Mouse (Mus musculus) midbrain, embryonic 14.5 days (tissue): ENCODE results near the gene Irx5. TPM values are rescaled to one million over a fixed set of nuclear protein-coding genes. Genes with fewer than 3 reads are reported as not detected.

Source experiments
- ATAC-seq: fragments of 200-750 bp; cut with Nextera tagmentation; 2 replicates; pipeline ENCODE4 v1.8.0; 2017; ENCODE audit warnings: moderate number of reproducible peaks, moderate library complexity; ENCODE audit not compliant: low FRiP score, low TSS enrichment
- DNase-seq: peaks from one replicate; pipeline ENCODE4 v3.0.0-alpha.2; 2015
- H3K27ac ChIP-seq: fragments of 300-500 bp; sonication (generic); replicated peaks from 2 replicates; pipeline ENCODE4 v1.5.1; 2014; ENCODE audit warnings: mild to moderate bottlenecking, low read depth, low read length, moderate library complexity
- H3K27me3 ChIP-seq: fragments of 300-500 bp; sonication (generic); 2 replicates; pipeline ENCODE4 v1.6.1; 2014; ENCODE audit warnings: low read length, control low read depth, mixed read lengths; ENCODE audit not compliant: control insufficient read depth, insufficient read depth
- H3K36me3 ChIP-seq: fragments of 300-500 bp; sonication (generic); 2 replicates; pipeline ENCODE4 v1.6.1; 2014; ENCODE audit warnings: low read length, control low read depth; ENCODE audit not compliant: control insufficient read depth, insufficient read depth
- H3K4me1 ChIP-seq: fragments of 300-500 bp; sonication (generic); 2 replicates; pipeline ENCODE4 v1.6.1; 2014; ENCODE audit warnings: mild to moderate bottlenecking, antibody characterized with exemption, low read length, control low read depth; ENCODE audit not compliant: control insufficient read depth, insufficient read depth
- H3K4me2 ChIP-seq: fragments of 300-500 bp; sonication (generic); 2 replicates; pipeline ENCODE4 v1.6.1; 2014; ENCODE audit warnings: mild to moderate bottlenecking, low read length, moderate library complexity
- H3K4me3 ChIP-seq: fragments of 300-500 bp; sonication (generic); replicated peaks from 2 replicates; pipeline ENCODE4 v1.5.1; 2014; ENCODE audit warnings: low read depth, low read length
- H3K9ac ChIP-seq: fragments of 300-500 bp; sonication (generic); replicated peaks from 2 replicates; pipeline ENCODE4 v1.6.1; 2014; ENCODE audit warnings: mild to moderate bottlenecking, low read length, moderate library complexity
- H3K9me3 ChIP-seq: fragments of 300-500 bp; sonication (generic); 2 replicates; pipeline ENCODE4 v1.6.1; 2016; ENCODE audit warnings: low read length, control low read depth, mixed read lengths; ENCODE audit not compliant: control insufficient read depth
- WGBS: fragments of 180-500 bp; shearing (Covaris S2); extraction: QIAGEN DNeasy Blood & Tissue Kit; methylation state at CpG from one replicate; pipeline ENCODE4 v1.1.7; 2014; 5-methylcytosine and 5-hydroxymethylcytosine counted together
- polyA plus RNA-seq: library from polyadenylated mRNA; unstranded; fragments of >200 nt; fragmentation: Nextera tagmentation; extraction: Ambion mirVana; gene quantifications from 2 replicates; pipeline ENCODE4 v1.2.1, GENCODE M21; 2014

The Irx5 gene
- polyA plus RNA-seq, 1 experiment from 2014 or later, result 30.7 TPM

DNA sequence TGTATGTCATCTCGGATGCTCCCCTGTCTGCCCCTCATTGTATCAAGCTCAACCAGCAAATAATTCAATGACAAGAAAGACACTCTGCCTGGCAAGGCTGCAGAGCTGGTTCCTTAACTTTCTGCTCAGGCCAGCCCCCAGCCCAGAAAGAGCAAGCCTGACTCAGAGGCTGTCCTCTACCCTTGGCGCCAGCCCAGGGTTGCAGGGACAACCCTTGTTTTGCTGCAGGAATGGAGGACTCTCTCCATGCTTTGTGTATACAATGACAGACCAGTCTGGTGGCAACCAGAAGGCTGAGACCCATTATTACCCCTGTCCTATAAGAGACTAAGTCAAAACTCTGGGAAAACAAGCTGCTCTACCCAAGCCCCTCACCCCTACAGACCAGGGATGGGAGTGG is 46.8 kb downstream of the Irx5 start:
- DNase-seq (no peak), ATAC-seq (no peak)
- 77% methylated on average over 2 of the region's 2 CpGs for WGBS
- Histone ChIP-seq H3K9ac (no peak overlapping the region), H3K27me3 (no peaks in the 10 kb centered on the region), H3K4me2 (no peak overlapping the region), H3K4me3 (no peak overlapping the region), H3K27ac (no peak overlapping the region), H3K36me3 (no peaks in the 10 kb centered on the region), H3K9me3 (no peaks in the 10 kb centered on the region), H3K4me1 (no peaks in the 10 kb centered on the region)

DNA sequence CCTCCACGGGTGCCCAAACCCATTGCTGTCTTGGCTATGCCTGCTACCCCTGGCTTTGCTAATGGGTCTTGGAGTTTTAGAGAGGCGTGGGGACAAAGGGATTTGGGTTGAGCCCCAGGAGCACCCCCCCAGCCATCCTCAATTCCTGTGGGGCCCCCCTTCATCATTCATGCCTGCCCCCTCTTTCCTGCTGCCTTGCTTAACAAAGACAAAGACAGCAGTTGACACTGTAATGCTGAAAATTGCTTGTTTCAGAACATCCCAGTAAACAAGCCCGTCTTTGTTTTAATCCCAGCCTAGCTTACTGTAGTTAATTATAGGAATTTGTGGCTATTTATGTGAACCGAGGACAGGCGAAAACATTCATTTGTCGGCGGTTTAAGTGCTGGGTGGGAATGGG is 50.7 kb downstream of the Irx5 start:
- Histone ChIP-seq H3K4me1 (0 out of 2 replicates have a peak, but pooled peaks cover 3% of the 10 kb centered on the region), H3K27me3 (no peaks in the 10 kb centered on the region), H3K36me3 (no peaks in the 10 kb centered on the region), H3K27ac (no peak overlapping the region), H3K4me3 (no peak overlapping the region), H3K4me2 (no peak overlapping the region), H3K9ac (no peak overlapping the region), H3K9me3 (no peaks in the 10 kb centered on the region)
- DNase-seq, result no peak
- WGBS, result 71% methylated on average over 7 of the region's 7 CpGs
- no peak for ATAC-seq

DNA sequence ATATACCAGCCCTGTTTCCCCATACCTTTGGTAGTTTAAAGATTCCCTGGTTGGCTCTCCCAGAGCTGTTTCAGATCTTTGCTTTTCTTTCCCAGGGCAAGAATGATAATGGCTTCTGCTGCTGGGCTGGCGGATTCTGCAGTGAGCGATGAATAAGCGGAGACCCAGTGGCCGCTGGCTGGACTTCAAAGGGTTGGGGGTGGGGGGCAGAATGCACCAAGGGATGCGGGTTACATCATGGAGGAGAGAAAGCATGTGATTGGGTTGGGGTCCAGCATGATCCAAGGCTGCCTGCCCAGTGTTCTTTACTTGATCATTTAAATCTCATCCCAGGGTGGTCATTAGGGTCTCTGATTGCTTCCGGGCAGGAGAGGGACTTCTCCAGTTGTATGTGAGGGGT is 56.2 kb downstream of the Irx5 start:
- DNase-seq (peak; percentile 42), ATAC-seq (no peak)
- Histone ChIP-seq H3K27me3 (no peaks in the 10 kb centered on the region), H3K9ac (no peak overlapping the region), H3K36me3 (no peaks in the 10 kb centered on the region), H3K9me3 (no peaks in the 10 kb centered on the region), H3K27ac (no peak overlapping the region), H3K4me2 (no peak overlapping the region), H3K4me3 (no peak overlapping the region), H3K4me1 (0 out of 2 replicates have a peak, but pooled peaks cover 10% of the 10 kb centered on the region)
- 43% methylated on average over 6 of the region's 6 CpGs for WGBS

DNA sequence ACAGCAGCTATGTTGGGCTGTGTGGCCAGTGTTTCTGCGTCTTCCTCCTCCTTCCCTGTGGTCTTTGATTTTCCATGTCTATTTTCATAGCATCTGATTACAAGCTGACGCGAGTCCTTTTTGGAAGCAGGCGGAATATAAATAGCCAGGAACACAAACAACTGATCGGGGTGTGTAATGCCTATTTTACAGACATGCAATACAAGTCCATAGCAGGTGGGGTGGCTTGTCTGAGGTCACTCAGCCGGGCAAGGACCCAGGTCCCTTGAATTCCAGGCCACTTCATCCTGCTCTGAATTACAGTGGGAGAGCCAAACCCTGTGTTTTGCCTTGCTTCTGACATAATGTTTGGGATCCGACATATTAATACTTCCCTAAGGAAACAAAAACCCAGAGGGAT is 63.2 kb downstream of the Irx5 start:
- H3K36me3 ChIP-seq, result no peaks in the 10 kb centered on the region
- no peak overlapping the region for H3K27ac ChIP-seq
- no peak overlapping the region for H3K4me3 ChIP-seq
- no peaks in the 10 kb centered on the region for H3K27me3 ChIP-seq
- ATAC-seq, result no peak
- 83% methylated on average over 7 of the region's 7 CpGs for WGBS
- no peak overlapping the region for H3K9ac ChIP-seq
- no peaks in the 10 kb centered on the region for H3K4me1 ChIP-seq
- H3K4me2 ChIP-seq, result no peak overlapping the region
- no peak for DNase-seq
- no peaks in the 10 kb centered on the region for H3K9me3 ChIP-seq
